Mouse (Mus musculus) embryo, embryonic 10 days (tissue): ENCODE measurements around the gene Vdr.

Source experiments
- DNase-seq: peaks from one replicate; pipeline ENCODE4 v3.0.0-alpha.2; 2015; ENCODE audit warnings: low spot score

Vdr gene

GRCm38 (mm10) chr15:97828901-97829338 is 81.5 kb downstream of the Vdr start:
- DNase-seq = no peak

- DNase-seq = no peak
Measured at GRCm38 (mm10) chr15:97828221-97828842, 82.1 kb downstream of the Vdr start.

- DNase-seq = no peak
Measured at GRCm38 (mm10) chr15:97827401-97827800, 83.0 kb downstream of the Vdr start.

- DNase-seq = no peak
Measured at GRCm38 (mm10) chr15:97826588-97827261, 83.7 kb downstream of the Vdr start.

- no peak for DNase-seq
Measured at GRCm38 (mm10) chr15:97825941-97826587, 84.4 kb downstream of the Vdr start.

- peak; percentile 41 for DNase-seq
Measured at GRCm38 (mm10) chr15:97825071-97825940, 85.1 kb downstream of the Vdr start.

GRCm38 (mm10) chr15:97824042-97824441 is 86.4 kb downstream of the Vdr start:
- no peak for DNase-seq

GRCm38 (mm10) chr15:97823479-97823878 is 87.0 kb downstream of the Vdr start:
- no peak for DNase-seq

- DNase-seq = no peak
Measured at GRCm38 (mm10) chr15:97822545-97823228, 87.7 kb downstream of the Vdr start.

GRCm38 (mm10) chr15:97821983-97822363 is 88.5 kb downstream of the Vdr start:
- no peak for DNase-seq

GRCm38 (mm10) chr15:97821321-97821982 is 89.0 kb downstream of the Vdr start:
- DNase-seq = no peak

- no peak for DNase-seq
Measured at GRCm38 (mm10) chr15:97819937-97820336, 90.5 kb downstream of the Vdr start.

GRCm38 (mm10) chr15:97816199-97816994 is 94.0 kb downstream of the Vdr start:
- DNase-seq = no peak

GRCm38 (mm10) chr15:97815254-97815653 is 95.2 kb downstream of the Vdr start:
- no peak for DNase-seq

GRCm38 (mm10) chr15:97814703-97815102 is 95.7 kb downstream of the Vdr start:
- no peak for DNase-seq

GRCm38 (mm10) chr15:97813452-97814204 is 96.8 kb downstream of the Vdr start:
- no peak for DNase-seq

- DNase-seq = no peak
Measured at GRCm38 (mm10) chr15:97812875-97813274, 97.6 kb downstream of the Vdr start.

- DNase-seq = no peak
Measured at GRCm38 (mm10) chr15:97812126-97812525, 98.3 kb downstream of the Vdr start.

- no peak for DNase-seq
Measured at GRCm38 (mm10) chr15:97811307-97811706, 99.1 kb downstream of the Vdr start.

- no peak for DNase-seq
Measured at GRCm38 (mm10) chr15:97810399-97810798, 100.0 kb downstream of the Vdr start.
